8 mouse cellular contexts compared by ENCODE assay signal in the genomic region with DNA sequence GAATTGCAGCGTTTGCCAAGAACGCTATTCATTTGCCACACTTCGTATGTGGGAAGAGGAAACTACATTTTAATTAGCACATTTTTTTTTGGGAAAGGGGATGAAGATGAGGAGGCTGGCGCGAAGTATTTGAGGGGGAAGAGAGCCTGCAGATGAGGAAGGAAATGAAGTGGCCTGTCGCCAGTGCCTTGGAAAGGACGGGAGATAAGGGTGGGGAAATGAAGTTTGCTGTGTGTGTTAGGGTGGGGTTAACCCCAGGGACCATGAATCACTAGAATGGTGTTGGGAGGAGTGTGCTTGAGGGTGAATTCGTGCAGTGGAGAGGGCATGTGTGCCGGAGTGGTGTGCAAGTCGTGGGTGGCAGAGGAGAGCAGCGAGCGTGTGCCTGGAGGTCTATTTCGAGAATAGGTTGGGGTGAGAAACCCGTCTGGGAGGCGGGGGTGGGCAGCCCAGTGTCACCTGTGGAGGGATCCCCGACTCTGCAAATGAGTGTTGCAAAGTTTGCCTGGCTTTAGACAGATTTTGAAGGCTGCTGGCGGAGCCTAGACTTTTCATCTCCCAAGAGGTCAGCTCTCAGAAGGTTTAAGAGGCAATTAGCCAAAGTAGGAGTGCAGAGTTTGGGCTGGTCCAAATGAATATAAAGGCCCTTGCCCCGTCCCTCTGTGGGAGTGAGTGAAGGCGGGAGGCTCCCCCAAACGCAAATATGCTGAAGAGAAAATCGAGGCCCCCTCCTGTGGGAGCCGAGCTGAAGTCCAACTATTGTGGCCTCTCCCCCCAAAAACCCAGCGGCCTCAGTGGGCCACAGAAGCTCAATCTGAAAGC. TPM values are rescaled to one million over a fixed set of nuclear protein-coding genes. Genes with fewer than 3 reads are reported as not detected.
DNase-seq lines count a peak whose midpoint lies in the region; ATAC-seq and TF ChIP-seq lines count a peak whose summit lies in the region.

No protein-coding gene starts in this region.

- DNase-seq in 3T3-L1 (ENCODE audit: low read depth, low spot score), result peak; percentile 72
- peak; percentile 51 for DNase-seq in forebrain, embryonic 10.5 days (ENCODE audit: extremely low spot score, low spot score)
- DNase-seq in kidney, postnatal 25 days, result peak; percentile 57 to 66
- peak; percentile 60 for DNase-seq in naive thymus-derived CD4-positive, alpha-beta T cell, adult 2 months (ENCODE audit: low read depth)

- no peak for ATAC-seq in heart, embryonic 14.5 days (ENCODE audit: insufficient number of reproducible peaks, insufficient read depth, low FRiP score, low read depth)
- no peak for ATAC-seq in liver, embryonic 12.5 days
- peak; percentile 1; the same call in 1 of the 2 replicates for ATAC-seq in stomach, embryonic 16.5 days (ENCODE audit: insufficient read depth, low FRiP score)

- WGBS in bone marrow, adult 2 months, result under 1% methylated on average over 23 of the region's 23 CpGs
- WGBS in forebrain, embryonic 10.5 days, result 1% methylated on average over 23 of the region's 23 CpGs
- WGBS in heart, embryonic 14.5 days, result 0% methylated on average over 23 of the region's 23 CpGs
- WGBS in liver, embryonic 12.5 days (ENCODE audit: insufficient replicate concordance), result 1% methylated on average over 23 of the region's 23 CpGs
- WGBS in stomach, embryonic 16.5 days, result 3% methylated on average over 23 of the region's 23 CpGs

- no peaks in the 10 kb centered on the region for H3K36me3 ChIP-seq in forebrain, embryonic 10.5 days (replicated peaks)
- no peaks in the 10 kb centered on the region for H3K36me3 ChIP-seq in heart, embryonic 14.5 days (ENCODE audit: control insufficient read depth, insufficient read depth, low read length)
- H3K36me3 ChIP-seq in liver, embryonic 12.5 days, result no peaks in the 10 kb centered on the region
- no peaks in the 10 kb centered on the region for H3K36me3 ChIP-seq in stomach, embryonic 16.5 days (ENCODE audit: control insufficient read depth, insufficient read depth, low read length)

- H3K27ac ChIP-seq in bone marrow, adult 2 months (ENCODE audit: control insufficient read depth, insufficient read depth, low read depth, low read length, poor library complexity), result peak overlapping the region; percentile 51
- peak overlapping the region; percentile 87 for H3K27ac ChIP-seq in forebrain, embryonic 10.5 days
- H3K27ac ChIP-seq in heart, embryonic 14.5 days (replicated peaks in 1 of 2; ENCODE audit: control insufficient read depth in 1 of 2, insufficient read depth in 1 of 2, low read depth in 2 of 2, low read length in 2 of 2), result peak overlapping the region; percentile 91 to 97
- H3K27ac ChIP-seq in liver, embryonic 12.5 days, result peak overlapping the region; percentile 81
- H3K27ac ChIP-seq in stomach, embryonic 16.5 days (ENCODE audit: low read length), result peak overlapping the region; percentile 96

- H3K27me3 ChIP-seq in forebrain, embryonic 10.5 days (ENCODE audit: poor library complexity, severe bottlenecking), result peaks cover 31% of the 10 kb centered on the region
- no peaks in the 10 kb centered on the region for H3K27me3 ChIP-seq in heart, embryonic 14.5 days (ENCODE audit: control insufficient read depth, insufficient read depth, low read length)
- H3K27me3 ChIP-seq in liver, embryonic 12.5 days (replicated peaks), result peaks cover 8% of the 10 kb centered on the region; the same call in 1 of the 2 replicates
- no peaks in the 10 kb centered on the region for H3K27me3 ChIP-seq in stomach, embryonic 16.5 days (ENCODE audit: control insufficient read depth, insufficient read depth, low read length)

- no peaks in the 10 kb centered on the region for H3K9me3 ChIP-seq in forebrain, embryonic 10.5 days
- no peaks in the 10 kb centered on the region for H3K9me3 ChIP-seq in heart, embryonic 14.5 days (ENCODE audit: control insufficient read depth, low read length)
- no peaks in the 10 kb centered on the region for H3K9me3 ChIP-seq in liver, embryonic 12.5 days (replicated peaks)
- no peaks in the 10 kb centered on the region for H3K9me3 ChIP-seq in stomach, embryonic 16.5 days (replicated peaks; ENCODE audit: control insufficient read depth, low read length)

- peak overlapping the region; percentile 88 for H3K9ac ChIP-seq in heart, embryonic 14.5 days (ENCODE audit: low read length)
- peak overlapping the region; percentile 77 for H3K9ac ChIP-seq in liver, embryonic 12.5 days
- H3K9ac ChIP-seq in stomach, embryonic 16.5 days (ENCODE audit: low read length), result peak overlapping the region; percentile 86

- TF ChIP-seq POLR2A in bone marrow, adult 2 months (IDR thresholded peaks at IDR 0.05; ENCODE audit: borderline replicate concordance, control insufficient read depth, low read depth, low read length), result 0 out of 2 replicates have a peak, but pooled peaks have one; percentile 32

- peaks cover 2% of the 10 kb centered on the region; the same call in 1 of the 2 replicates for H3K4me1 ChIP-seq in bone marrow, adult 2 months (ENCODE audit: control insufficient read depth, insufficient read depth, low read length)
- peaks cover 74% of the 10 kb centered on the region for H3K4me1 ChIP-seq in forebrain, embryonic 10.5 days
- peaks cover 2 to 16% of the 10 kb centered on the region in 2 experiments for H3K4me1 ChIP-seq in heart, embryonic 14.5 days (ENCODE audit: control insufficient read depth in 2 of 2, insufficient read depth in 2 of 2, low read length in 2 of 2)
- peaks cover 55% of the 10 kb centered on the region for H3K4me1 ChIP-seq in liver, embryonic 12.5 days
- peaks cover 24% of the 10 kb centered on the region for H3K4me1 ChIP-seq in stomach, embryonic 16.5 days (ENCODE audit: control insufficient read depth, insufficient read depth, low read length)

- peak overlapping the region; percentile 90 for H3K4me3 ChIP-seq in bone marrow, adult 2 months (replicated peaks; ENCODE audit: control insufficient read depth, low read depth, low read length)
- peak overlapping the region; percentile 95 for H3K4me3 ChIP-seq in forebrain, embryonic 10.5 days
- peak overlapping the region; percentile 60 to 74 for H3K4me3 ChIP-seq in heart, embryonic 14.5 days (ENCODE audit: control insufficient read depth in 1 of 2, insufficient read depth in 1 of 2, low read depth in 1 of 2, low read length in 2 of 2)
- H3K4me3 ChIP-seq in liver, embryonic 12.5 days, result peak overlapping the region; percentile 89
- H3K4me3 ChIP-seq in stomach, embryonic 16.5 days (replicated peaks; ENCODE audit: low read length), result peak overlapping the region; percentile 98

- no peak for TF ChIP-seq CTCF in bone marrow, adult 2 months (IDR thresholded peaks at IDR 0.05; ENCODE audit: control insufficient read depth, insufficient read depth, low read length)

- peak overlapping the region; percentile 87 for H3K4me2 ChIP-seq in heart, embryonic 14.5 days (ENCODE audit: low read length)
- H3K4me2 ChIP-seq in liver, embryonic 12.5 days, result peak overlapping the region; percentile 100
- peak overlapping the region; percentile 88 for H3K4me2 ChIP-seq in stomach, embryonic 16.5 days (ENCODE audit: low read depth, low read length)

RNA-seq across cellular contexts. Expression of gene Add3, which starts 1.2 kb away (rescaled TPM):
- polyA plus RNA-seq in bone marrow, adult 2 months (2011; ENCODE audit: insufficient read depth, insufficient read length, low replicate concordance, missing spikeins), result 21.3 and 43.6 TPM in 2 replicates
- 55.4 and 59.3 TPM in 2 replicates for polyA plus RNA-seq in forebrain, embryonic 10.5 days (2016; fragmentation: Nextera tagmentation; extraction: Ambion mirVana)
- polyA plus RNA-seq in heart, embryonic 14.5 days (2014; fragmentation: Nextera tagmentation; extraction: Ambion mirVana), result 129 and 134 TPM in 2 replicates
- 42.1 and 42.2 TPM in 2 replicates for polyA plus RNA-seq in liver, embryonic 12.5 days (2016; fragmentation: Nextera tagmentation; extraction: Ambion mirVana)
- polyA plus RNA-seq in stomach, embryonic 16.5 days (2015; fragmentation: Nextera tagmentation; extraction: Ambion mirVana), result 82.6 and 84.9 TPM in 2 replicates
